ENCODE assay signal across 8 mouse cellular contexts in genomic region chr5:99905731-99906130, GRCm38 (mm10). TPM values are rescaled to one million over a fixed set of nuclear protein-coding genes. Genes with fewer than 3 reads are reported as not detected.
A peak's percentile ranks its signal among the peaks of the same experiment; 100 is the strongest.
DNase-seq lines count a peak whose midpoint lies in the region; ATAC-seq and TF ChIP-seq lines count a peak whose summit lies in the region.

No protein-coding gene starts in this region.

- no peak for TF ChIP-seq CTCF in embryonic fibroblast, embryonic 13.5 days (IDR thresholded peaks at IDR 0.05; ENCODE audit: borderline replicate concordance, insufficient read depth, low read length)

- ATAC-seq in kidney, embryonic 16.5 days (ENCODE audit: low FRiP score, low TSS enrichment): no peak
- 0 out of 2 replicates have a peak, but pooled peaks have one; percentile 5 for ATAC-seq in hindbrain, embryonic 15.5 days (ENCODE audit: low FRiP score, low read depth)
- ATAC-seq in midbrain, embryonic 14.5 days (ENCODE audit: low FRiP score, low TSS enrichment): no peak; the same call in 1 of the 2 replicates

- no peak for DNase-seq in kidney, adult 18-20 months
- no peak for DNase-seq in midbrain, embryonic 14.5 days
- DNase-seq in spleen, postnatal 10 days (ENCODE audit: low spot score in 2 of 2): no peak
- no peak for DNase-seq in urinary bladder, adult 18-20 months (ENCODE audit: low spot score in 2 of 2)
- DNase-seq in frontal cortex, adult 2 months (ENCODE audit: extremely low spot score in 1 of 2, low spot score in 1 of 2): no peak

- no peaks in the 10 kb centered on the region for H3K4me1 ChIP-seq in kidney, embryonic 16.5 days (ENCODE audit: insufficient read depth, low read length)
- no peaks in the 10 kb centered on the region for H3K4me1 ChIP-seq in embryonic fibroblast, embryonic 13.5 days (ENCODE audit: control insufficient read depth, insufficient read depth, low read length)
- peaks cover 3% of the 10 kb centered on the region for H3K4me1 ChIP-seq in hindbrain, embryonic 15.5 days (replicated peaks)
- 0 out of 2 replicates have a peak, but pooled peaks cover 3% of the 10 kb centered on the region for H3K4me1 ChIP-seq in midbrain, embryonic 14.5 days (ENCODE audit: control insufficient read depth, insufficient read depth, low read length)

- TF ChIP-seq POLR2A in embryonic fibroblast, embryonic 13.5 days (IDR thresholded peaks at IDR 0.05; ENCODE audit: low read depth, low read length): no peak

- H3K9ac ChIP-seq in kidney, embryonic 16.5 days (replicated peaks; ENCODE audit: low read length): no peak overlapping the region
- no peak overlapping the region for H3K9ac ChIP-seq in hindbrain, embryonic 15.5 days
- no peak overlapping the region for H3K9ac ChIP-seq in midbrain, embryonic 14.5 days (replicated peaks; ENCODE audit: low read length)

- H3K4me2 ChIP-seq in kidney, embryonic 16.5 days (replicated peaks; ENCODE audit: low read depth, low read length): no peak overlapping the region
- peak overlapping the region; percentile 76 for H3K4me2 ChIP-seq in hindbrain, embryonic 15.5 days
- peak overlapping the region; percentile 60 for H3K4me2 ChIP-seq in midbrain, embryonic 14.5 days (ENCODE audit: low read length)

- WGBS in kidney, embryonic 16.5 days: 69% methylated on average over 7 of the region's 7 CpGs
- 65% methylated on average over 7 of the region's 7 CpGs for WGBS in hindbrain, embryonic 15.5 days
- WGBS in midbrain, embryonic 14.5 days: 70% methylated on average over 7 of the region's 7 CpGs

- no peaks in the 10 kb centered on the region for H3K9me3 ChIP-seq in kidney, embryonic 16.5 days (ENCODE audit: low read length)
- H3K9me3 ChIP-seq in hindbrain, embryonic 15.5 days: no peaks in the 10 kb centered on the region
- H3K9me3 ChIP-seq in midbrain, embryonic 14.5 days (ENCODE audit: control insufficient read depth, low read length): no peaks in the 10 kb centered on the region

- H3K36me3 ChIP-seq in kidney, embryonic 16.5 days (ENCODE audit: insufficient read depth, low read length): no peaks in the 10 kb centered on the region
- no peaks in the 10 kb centered on the region for H3K36me3 ChIP-seq in hindbrain, embryonic 15.5 days
- H3K36me3 ChIP-seq in midbrain, embryonic 14.5 days (ENCODE audit: control insufficient read depth, insufficient read depth, low read length): no peaks in the 10 kb centered on the region

- H3K4me3 ChIP-seq in kidney, embryonic 16.5 days (ENCODE audit: low read length): peak overlapping the region; percentile 64; the same call in 1 of the 2 replicates
- no peak overlapping the region for H3K4me3 ChIP-seq in embryonic fibroblast, embryonic 13.5 days (ENCODE audit: insufficient read depth, low read length)
- H3K4me3 ChIP-seq in hindbrain, embryonic 15.5 days: peak overlapping the region; percentile 84
- peak overlapping the region; percentile 52 for H3K4me3 ChIP-seq in midbrain, embryonic 14.5 days (replicated peaks; ENCODE audit: low read depth, low read length)

- peak overlapping the region; percentile 76; the same call in 1 of the 2 replicates for H3K27ac ChIP-seq in kidney, embryonic 16.5 days (ENCODE audit: low read length)
- H3K27ac ChIP-seq in embryonic fibroblast, embryonic 13.5 days (ENCODE audit: insufficient read depth, low read length): peak overlapping the region; percentile 53
- H3K27ac ChIP-seq in hindbrain, embryonic 15.5 days (replicated peaks): no peak overlapping the region
- no peak overlapping the region for H3K27ac ChIP-seq in midbrain, embryonic 14.5 days (replicated peaks; ENCODE audit: low read depth, low read length)

- no peaks in the 10 kb centered on the region for H3K27me3 ChIP-seq in kidney, embryonic 16.5 days (ENCODE audit: insufficient read depth, low read length)
- H3K27me3 ChIP-seq in hindbrain, embryonic 15.5 days: no peaks in the 10 kb centered on the region
- peaks cover 4% of the 10 kb centered on the region; the same call in 1 of the 2 replicates for H3K27me3 ChIP-seq in midbrain, embryonic 14.5 days (ENCODE audit: control insufficient read depth, insufficient read depth, low read length)

RNA-seq across cellular contexts. Expression of gene Vamp9, which starts 0.3 kb away (rescaled TPM):
- 0.28 and 0.42 TPM in 2 replicates for polyA plus RNA-seq in kidney, embryonic 16.5 days (2015; fragmentation: Nextera tagmentation; extraction: Ambion mirVana)
- not detected in 2 replicates for polyA plus RNA-seq in embryonic fibroblast, embryonic 13.5 days (2011; ENCODE audit: insufficient read length, low read depth, missing spikeins)
- polyA plus RNA-seq in hindbrain, embryonic 15.5 days (2015; fragmentation: Nextera tagmentation; extraction: Ambion mirVana): 0.76 and 1.2 TPM in 2 replicates
- 0.50 and 0.68 TPM in 2 replicates for polyA plus RNA-seq in midbrain, embryonic 14.5 days (2014; fragmentation: Nextera tagmentation; extraction: Ambion mirVana)
- polyA plus RNA-seq in frontal cortex, adult 2 months (2012; rRNA removed): 0.86 and 1.1 TPM in 2 replicates

Comparison
In these comparisons a context has a peak if more than half of its experiments do, and no peak if none do; other contexts are left out.
1. H3K27ac ChIP-seq: peak in kidney, embryonic 16.5 days (single experiment) and embryonic fibroblast, embryonic 13.5 days (single experiment); none in hindbrain, embryonic 15.5 days (single experiment) and midbrain, embryonic 14.5 days (single experiment).